Mouse (Mus musculus) adrenal gland, adult 8-10 months (tissue): ENCODE results near the gene Snip1. TPM values are rescaled to one million over a fixed set of nuclear protein-coding genes. Genes with fewer than 3 reads are reported as not detected.

Experiments used
- DNase-seq: peaks from one replicate; pipeline ENCODE4 v3.0.0; 2022
- total RNA-seq, 4 experiments: library from RNA; stranded (reverse); gene quantifications; 2 replicates each; pipeline ENCODE4 v1.2.4; 2022

Snip1 gene
- 10 to 100 TPM; 17.2 to 20.1 (median 19.5) TPM for total RNA-seq

DNA sequence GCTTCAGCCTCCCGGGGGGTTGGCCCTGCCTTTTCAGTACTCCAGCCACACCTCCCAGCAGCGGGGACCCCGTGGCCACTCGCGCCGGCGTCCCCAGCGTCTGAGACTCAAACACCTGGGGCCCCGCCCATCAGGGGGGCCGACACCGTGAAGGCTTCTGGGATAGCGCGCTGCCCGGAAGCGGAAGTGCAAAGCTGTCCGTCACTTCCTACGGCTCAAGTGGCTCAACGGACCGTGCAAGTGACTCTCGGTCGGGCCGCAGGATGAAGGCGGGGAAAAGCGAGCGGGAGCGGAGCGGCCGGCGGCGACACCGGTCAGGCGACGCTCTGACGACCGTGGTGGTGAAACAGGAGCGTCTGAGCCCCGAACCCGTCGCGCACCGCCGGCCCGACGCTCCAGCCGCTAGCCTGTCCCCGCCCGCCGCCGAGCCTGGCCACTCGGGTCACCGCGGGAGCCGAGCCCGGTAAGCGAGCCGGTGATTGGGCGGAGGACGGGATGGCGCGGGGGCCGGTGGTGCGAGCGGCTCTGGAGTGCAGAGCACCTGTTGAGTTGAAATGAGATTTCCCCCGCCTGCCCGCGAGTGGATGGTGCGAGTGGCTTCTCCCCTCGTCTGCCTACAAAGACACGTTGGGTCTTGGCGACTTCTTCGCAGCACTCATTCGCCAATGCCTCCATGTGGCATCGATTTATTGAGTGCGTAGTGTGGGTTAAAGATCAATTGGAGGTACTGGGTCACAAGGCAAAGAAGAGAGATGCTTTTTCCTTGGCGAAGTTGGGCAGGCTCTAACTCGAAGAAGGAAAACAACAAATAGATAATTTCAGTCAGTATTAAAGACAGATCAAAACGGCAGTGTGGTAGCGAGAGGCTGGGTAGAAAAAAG, at the start of gene Snip1:
Gene Snip1, plus strand, starts transcription at position 183 of the 881 bp plus-strand sequence.
- peak; percentile 92 for DNase-seq

GRCm38 (mm10) chr4:125017431-125017830, 49.0 kb upstream of the Snip1 start:
- DNase-seq = peak; percentile 78

DNA sequence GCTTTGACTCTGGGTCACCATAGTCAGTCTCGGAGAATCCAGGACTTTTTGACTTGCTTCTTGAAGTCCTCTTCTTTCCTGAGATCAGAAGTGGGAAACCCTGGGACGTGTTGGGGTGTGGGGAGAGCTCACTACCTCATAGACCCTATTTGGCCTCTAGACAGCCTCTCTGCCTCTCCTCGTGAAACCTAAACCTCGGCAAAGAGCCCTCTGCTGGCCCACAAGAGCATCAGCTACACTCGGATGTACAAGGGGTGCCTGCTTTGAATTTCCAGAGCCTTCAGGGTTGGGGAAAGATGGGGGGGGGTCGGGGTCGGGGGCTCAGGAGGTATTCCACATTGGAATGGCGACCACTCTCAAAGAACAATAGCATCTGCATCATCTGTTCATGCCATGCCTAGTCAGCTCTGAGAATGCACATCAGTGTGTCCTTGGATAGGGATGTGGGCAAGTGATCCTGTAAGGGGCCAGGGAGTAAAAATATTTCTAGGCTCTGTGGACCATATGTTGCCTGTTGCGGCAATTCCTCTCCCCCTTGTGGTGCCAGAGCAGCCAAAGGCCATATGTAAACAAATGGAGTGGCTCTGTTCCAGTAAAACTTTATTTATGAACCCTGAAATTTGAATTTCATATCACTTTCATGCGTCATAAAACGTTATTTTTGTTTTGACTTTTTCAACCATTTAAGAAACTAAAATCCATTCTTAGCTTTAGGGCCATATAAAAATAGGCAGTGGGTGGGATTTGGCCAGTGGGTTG, 45.5 kb upstream of the Snip1 start:
- no peak for DNase-seq

GRCm38 (mm10) chr4:125029891-125030614, 36.4 kb upstream of the Snip1 start:
- DNase-seq = peak; percentile 91

- DNase-seq = no peak
Measured at GRCm38 (mm10) chr4:125034341-125034740, 32.1 kb upstream of the Snip1 start.

GRCm38 (mm10) chr4:125044454-125044853, 22.0 kb upstream of the Snip1 start:
- no peak for DNase-seq

- DNase-seq = no peak
Measured at GRCm38 (mm10) chr4:125055385-125055784, 11.1 kb upstream of the Snip1 start.

- DNase-seq = no peak
Measured at GRCm38 (mm10) chr4:125056476-125056875, 10.0 kb upstream of the Snip1 start.

DNA sequence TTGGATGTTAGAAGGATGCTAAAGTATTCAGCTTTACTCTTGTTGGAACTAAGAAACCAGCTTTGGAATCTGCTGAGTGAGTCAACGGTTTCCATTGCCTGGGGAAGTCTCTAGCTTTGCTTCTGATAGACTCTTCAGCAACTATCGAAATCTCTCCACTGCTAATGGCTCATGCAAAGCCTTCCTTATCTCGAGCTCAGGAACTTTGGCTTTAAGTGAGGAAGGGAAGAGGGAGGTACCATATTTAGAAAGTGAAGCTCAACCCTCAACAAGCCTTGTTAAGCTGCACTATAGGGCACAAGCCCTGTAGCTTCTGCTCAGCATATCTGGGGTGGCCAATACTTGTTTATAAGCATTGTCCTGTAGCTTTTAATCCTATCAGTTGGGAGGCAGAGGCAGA, 9.2 kb upstream of the Snip1 start:
- no peak for DNase-seq

GRCm38 (mm10) chr4:125058033-125058432, 8.4 kb upstream of the Snip1 start:
- DNase-seq = no peak

DNA sequence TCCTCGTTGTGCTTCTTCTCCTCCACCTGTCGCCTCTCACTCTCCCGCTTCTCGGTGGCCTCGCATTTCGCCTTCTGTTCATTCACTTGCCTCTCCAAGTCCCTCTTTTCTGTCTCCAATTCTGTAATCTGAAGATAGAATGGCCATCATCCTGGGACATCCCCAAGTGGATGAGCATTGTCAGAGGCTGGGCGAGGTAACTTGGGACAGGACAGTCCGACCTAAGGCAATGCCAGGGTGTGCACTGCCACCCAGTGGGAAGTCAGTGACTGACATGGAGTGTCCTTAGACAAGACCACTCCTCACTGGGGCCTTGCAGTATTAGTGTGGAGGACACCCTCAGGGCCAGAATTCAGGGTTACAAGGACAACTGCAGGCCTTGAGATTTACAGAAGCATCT, 7.4 kb upstream of the Snip1 start:
- peak; percentile 40 for DNase-seq

GRCm38 (mm10) chr4:125063829-125064228, 2.6 kb upstream of the Snip1 start:
- no peak for DNase-seq

DNA sequence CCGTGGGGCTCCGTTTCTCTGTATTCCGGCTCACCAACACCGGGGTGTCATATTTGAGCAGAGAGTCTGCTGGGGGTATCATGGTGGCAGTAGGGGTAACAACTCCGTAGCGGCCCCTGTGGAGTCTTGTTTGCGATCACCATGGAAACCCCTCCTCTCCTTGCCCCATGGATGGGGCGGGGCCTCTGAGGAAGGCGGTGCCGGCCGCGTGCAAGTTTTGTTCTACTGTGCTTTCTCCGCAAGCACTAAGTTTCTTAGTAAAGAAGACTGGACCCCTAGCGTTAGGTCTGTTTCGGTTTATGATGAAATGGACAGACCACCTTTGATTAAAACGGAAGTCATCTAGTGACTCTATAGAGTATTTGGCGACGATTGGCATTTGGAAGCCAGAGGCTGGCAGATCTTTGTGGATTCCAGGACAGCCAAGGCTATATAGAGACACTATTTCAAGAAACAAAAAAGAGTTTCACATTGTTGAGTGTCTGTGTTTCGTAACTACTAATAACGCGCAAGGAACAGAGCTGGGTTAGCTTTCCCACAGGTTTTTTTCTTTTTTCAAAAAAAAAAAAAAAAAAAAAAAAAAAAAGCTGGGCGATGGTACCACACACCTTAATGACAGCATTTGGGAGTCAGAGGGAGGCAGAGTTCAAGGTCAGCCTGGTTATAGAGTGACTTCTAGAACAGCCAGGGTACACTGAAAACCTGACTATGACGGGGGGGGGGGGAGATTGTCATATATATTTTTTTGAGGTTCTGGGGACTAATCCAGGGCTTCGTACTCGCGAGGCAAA, 760 bp upstream of the Snip1 start, which contains the start of gene Dnali1:
Gene Dnali1, minus strand, starts transcription at position 187 of the 791 bp plus-strand sequence.
- peak; percentile 47 for DNase-seq

DNA sequence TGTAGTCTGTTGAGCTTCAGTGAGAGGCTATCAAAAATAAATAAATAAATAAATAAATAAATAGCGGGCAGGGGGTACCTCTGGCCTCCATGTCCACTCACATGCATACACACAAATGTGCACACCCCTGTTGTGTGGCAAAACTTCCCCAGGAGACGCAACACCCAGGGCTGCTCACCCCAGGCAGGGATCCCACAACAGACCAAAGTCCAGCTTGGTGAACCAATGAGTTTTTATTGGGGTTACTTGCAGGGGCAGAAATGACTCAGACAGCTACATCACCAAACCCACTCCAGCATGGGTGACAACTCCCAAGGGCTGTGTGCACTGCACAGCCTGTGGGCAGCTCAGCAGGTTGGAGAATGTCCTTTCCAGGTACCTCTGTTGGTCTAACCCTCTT, 11.2 kb downstream of the Snip1 start:
- no peak for DNase-seq

DNA sequence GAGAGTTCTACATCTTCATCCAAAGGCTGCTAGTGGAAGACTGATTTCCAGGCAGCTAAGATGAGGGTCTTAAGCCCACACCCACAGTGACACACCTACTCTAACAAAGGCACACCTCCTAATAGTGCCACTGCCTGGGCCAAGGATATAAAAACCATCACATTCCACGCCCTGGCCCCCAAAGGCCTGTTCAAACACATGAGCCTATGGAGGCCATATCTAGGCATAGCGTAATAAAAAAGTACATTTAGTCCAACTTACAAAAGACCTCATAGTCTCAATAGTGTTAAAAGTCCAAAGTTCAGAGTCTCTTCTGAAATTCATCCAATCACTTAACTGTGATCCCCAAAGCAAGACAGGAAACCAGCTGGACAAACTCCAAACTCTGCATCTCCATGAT, 12.2 kb downstream of the Snip1 start:
- DNase-seq = no peak

DNA sequence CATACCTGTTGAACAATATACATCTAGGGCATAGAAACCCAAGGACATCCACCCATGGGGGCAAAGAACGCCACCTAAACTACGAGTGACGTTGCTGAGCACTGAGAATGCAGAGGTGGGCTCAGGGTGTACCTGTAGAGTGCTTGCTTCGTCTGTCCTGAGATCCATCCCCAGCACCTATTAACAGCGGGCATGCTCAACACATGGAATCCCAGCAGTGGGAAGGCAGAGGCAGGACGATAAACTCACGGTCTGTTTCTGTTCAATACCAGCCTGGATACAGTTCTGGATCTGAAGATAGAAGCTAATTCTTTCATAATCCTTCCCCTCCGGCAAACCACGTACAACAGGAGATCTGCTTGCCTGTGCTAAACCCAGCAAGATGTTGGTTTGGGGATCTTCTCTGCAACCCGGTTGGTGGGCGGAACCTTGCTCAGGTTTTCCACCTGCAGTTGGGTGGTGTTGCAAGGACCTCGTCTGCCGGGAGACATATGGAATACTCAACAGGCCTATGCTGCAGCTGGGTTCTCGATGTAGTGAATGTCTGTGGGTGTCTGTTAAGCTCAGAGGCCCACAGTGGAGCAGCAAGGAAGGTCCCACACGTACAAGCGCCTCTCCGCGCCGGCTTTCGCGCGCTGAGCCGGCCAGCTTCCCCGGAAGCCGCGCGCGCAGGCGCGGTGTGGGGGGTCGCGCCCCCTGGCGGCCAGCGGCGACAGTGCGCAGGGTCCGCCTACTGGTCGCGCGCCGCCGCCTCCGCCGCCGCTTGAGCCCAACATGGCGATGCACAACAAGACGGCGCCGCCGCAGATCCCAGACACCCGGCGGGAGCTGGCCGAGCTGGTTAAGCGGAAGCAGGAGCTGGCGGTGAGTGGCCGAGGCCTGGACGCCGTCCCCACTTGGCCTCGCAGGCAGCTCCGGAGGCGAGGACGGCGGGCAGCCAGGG, 18.2 kb downstream of the Snip1 start, which contains the start of gene Meaf6:
Gene Meaf6, plus strand, starts transcription at position 732 of the 943 bp plus-strand sequence.
- DNase-seq = peak; percentile 80

DNA sequence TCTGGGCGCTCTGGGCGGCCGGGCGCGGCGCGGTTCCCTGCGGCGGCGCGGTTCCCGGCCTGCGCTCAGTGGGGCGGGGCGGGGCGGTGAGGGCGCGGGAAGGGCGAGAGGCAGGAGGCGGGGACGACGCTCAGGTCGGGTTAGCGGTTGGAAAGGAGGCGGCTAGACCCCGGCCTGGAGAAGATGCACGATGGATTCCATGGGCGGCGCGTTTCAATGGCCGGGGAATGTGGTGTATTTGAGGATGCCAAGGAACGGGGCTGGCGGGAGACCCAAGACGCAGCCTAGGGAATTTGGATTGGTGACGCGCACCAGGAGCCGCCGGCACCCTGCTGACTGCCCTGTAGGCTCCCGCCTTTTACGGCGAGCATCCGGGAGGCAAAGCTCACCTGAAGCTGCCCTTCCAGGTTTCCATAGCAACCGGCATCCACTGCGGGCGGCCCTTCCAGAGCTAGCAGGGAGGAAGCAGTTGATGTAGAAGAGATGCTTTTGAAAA, 18.9 kb downstream of the Snip1 start:
- no peak for DNase-seq

GRCm38 (mm10) chr4:125093031-125093430, 26.6 kb downstream of the Snip1 start:
- DNase-seq = no peak

DNA sequence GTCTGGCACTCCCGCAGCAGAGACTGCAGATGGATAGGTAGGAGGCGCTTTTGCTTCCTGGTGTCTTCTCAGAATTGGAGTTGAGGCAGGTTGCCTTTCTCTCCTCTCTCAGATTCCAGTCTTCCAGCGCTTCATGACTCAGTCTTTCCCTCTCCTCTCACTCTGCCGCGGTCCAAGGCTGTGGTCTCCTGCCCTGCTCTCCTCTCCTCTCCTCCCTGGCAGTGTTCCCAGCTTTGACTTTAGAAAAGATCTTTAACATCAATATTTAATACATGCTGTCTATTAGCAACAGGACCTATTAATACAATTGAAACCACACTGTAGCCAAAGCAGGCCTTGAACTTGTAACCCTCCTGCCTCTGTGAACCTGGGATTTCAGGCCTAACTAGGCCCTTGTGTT, 29.6 kb downstream of the Snip1 start:
- DNase-seq = peak; percentile 48

GRCm38 (mm10) chr4:125097412-125097811, 30.9 kb downstream of the Snip1 start:
- no peak for DNase-seq
